Mouse (Mus musculus): ENCODE data around the gene Mcm8.

The Mcm8 gene

DNA sequence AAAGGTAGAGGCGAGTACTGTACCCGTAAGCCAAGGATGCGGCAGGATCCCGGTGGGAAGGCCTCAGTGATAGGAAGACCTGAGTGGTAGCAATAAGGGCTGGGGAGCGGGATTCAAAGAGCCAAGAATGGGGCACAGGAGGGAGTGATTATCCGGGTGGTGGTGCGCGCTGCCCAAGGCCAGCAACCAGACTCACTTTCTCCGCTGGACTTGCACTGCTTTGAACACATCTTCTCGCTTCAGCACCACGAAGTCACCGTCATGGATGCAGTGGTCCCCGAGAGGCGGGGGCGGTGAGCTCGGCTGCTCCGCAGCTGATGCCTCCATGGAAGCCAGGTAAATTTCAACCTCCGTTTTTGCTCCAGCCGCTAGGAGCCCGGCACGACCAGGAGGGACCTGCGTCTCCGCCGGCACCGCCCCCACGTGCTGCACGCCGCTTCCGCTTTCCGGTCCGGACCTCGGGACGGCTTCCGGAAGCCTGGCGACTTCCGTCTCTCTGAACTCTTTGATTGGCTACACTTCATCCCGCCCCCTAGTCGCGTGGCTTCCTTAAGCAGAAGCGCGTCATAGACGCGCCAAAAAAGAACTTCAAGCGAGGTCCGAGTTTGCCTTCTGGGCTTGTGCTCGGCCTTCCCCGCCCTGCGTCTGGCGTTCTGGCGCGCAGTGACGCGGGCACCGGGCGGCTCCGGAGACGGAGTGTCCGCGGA, at the start of gene Mcm8, which contains the start of gene Trmt6:
Gene Mcm8, plus strand, starts transcription at position 534 of the 707 bp plus-strand sequence.
Gene Trmt6, minus strand, starts transcription at position 448 of the 707 bp plus-strand sequence.
- peak; percentile 99 for DNase-seq (ENCODE audit: low read depth, low spot score)

DNA sequence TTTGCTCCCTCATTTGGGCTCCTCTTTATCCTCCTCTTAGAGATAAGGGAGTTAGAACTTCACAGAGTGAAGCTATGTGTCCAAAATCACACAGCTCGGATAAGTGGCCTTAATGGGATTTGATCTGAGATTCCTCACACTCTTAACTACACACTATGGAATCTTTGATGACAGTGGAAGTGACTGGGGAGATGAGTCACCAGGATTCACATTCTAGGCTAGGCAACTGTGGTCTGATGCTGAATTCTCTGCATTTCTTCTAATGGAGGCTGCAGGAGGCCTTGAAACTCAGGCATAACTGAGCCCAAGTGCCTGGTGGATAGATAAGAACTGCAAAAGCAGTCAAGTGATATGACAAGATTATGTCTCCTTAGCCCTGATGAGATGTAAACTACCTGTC, 45.1 kb upstream of the Mcm8 start:
- DNase-seq (ENCODE audit: low read depth, low spot score): no peak

DNA sequence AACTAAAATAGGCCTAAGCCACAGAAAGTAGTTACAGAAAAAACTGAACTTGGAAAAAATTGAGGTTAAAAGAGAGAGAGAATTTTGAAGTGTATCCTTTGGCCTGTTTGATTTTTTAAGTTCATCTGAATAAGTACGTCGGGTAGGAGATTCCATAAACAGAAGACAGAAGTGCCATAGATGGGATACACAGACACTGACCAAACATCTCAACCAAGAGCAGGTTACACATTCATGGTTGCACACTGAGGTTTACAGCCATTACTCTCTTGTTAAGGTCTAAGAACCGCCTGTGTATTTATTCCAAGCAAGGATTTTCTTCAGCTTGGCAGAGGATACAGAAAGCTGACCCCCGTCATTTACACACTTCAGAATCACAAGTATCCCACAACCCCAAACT, 35.0 kb upstream of the Mcm8 start, which contains the start of gene Chgb:
Gene Chgb, plus strand, starts transcription at position 301 of the 400 bp plus-strand sequence.
- DNase-seq (ENCODE audit: low read depth, low spot score): no peak

DNA sequence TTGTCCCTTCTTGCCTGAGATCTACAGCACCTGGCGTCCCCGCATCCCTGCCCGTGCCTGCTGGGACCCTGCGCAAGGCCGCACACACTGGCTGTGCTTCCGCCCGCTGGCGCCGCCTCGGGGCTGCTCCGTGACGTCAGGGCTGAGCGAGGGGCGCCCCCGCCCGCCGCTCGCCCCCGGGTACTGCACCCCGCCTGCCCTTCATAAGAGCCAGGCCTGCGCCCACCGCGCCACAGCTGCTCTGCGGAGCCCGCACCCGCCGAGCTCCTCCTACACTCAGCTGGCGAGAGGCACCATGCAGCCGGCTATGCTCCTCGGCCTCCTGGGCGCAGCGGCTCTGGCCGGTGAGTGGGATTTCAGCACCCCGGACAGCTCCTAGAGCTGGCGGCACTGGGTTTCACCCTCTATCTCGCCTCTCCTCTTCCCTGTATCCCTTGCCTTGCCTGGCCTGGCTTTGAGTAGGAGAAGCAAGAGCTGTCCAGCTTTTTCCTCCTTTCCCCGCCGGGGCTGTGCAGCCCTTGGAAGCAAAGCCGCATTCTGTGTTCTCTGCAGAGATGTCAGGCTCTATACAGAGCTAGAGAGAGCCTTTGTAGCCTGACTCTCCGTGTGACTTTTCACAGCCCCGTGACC, 34.4 kb upstream of the Mcm8 start:
- DNase-seq (ENCODE audit: low read depth, low spot score): peak; percentile 98

DNA sequence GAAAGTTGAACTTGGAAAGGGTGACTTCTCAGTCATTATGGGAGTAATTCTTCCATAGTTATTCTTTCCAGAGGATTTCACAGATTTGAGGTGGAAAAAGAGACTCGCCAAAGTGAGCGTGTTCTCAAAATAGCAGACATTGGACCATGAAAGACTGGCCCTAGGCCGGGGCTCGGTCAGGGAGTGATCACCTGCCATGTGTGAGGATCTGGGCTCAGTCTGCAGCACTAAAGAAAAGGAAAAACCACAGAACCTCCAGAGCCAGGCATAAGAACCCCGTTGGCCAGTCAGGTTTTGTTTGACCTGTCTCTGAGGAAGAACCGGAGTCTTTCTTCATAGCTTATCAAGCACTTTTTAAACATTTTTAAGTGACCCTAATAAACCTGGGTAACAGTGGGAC, 31.9 kb upstream of the Mcm8 start:
- DNase-seq (ENCODE audit: low read depth, low spot score): no peak

DNA sequence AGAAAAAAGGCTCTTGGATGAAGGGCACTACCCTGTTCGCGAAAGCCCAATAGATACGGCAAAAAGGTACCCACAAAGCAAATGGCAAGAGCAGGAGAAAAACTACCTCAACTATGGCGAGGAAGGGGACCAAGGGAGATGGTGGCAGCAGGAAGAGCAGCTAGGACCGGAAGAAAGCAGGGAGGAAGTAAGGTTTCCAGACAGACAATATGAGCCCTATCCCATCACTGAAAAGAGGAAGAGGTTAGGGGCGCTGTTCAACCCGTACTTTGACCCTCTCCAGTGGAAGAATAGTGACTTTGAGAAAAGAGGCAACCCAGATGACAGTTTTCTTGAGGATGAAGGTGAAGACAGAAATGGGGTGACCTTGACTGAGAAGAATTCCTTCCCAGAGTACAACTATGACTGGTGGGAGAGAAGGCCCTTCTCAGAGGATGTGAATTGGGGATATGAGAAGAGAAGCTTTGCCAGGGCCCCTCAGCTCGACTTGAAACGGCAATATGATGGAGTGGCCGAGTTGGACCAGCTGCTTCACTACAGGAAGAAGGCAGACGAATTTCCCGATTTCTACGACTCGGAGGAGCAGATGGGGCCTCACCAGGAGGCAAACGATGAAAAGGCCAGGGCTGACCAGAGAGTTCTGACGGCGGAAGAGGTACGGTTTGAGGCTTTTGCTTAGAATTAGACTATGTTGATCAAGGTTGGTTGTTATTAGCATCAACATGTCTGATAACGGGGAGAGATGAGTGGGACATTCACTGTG, 22.3 kb upstream of the Mcm8 start:
- no peak for DNase-seq (ENCODE audit: low read depth, low spot score)

DNA sequence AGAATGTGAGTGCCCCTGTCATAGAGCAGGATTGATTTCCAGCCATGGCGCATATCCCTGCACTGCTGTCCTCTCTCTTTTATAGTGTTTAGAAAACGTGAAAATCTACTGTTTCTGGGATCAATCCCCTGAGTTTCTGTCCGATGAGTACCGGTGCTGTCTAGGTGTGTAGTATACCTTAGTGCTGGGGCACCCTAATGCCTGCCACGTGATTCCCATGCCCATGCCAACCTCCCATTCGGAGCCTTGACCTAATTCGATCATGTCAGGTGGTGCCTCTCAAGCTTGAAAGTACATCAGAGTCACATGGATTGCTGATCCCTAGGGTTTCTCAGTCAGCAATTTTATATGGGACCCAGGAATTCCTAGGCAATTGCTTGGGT, 21.7 kb upstream of the Mcm8 start:
- no peak for DNase-seq (ENCODE audit: low read depth, low spot score)

DNA sequence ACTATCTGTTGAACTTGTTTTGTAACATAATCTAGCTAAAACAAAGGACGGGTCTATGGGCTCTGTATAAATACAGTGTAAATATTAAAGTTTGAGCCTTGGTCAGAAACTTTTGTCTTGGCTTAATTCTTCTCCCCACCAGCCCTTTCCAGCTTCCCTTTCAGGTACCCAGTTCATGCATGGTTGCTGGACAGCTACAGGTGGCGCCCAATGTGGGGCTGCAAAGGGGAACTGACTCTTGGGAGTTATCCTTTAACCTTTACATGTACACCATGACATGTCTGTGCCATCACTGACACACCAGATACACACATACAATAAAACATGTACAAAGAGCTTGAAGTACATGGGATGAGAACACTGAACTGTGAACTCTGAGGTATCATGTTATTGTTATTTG, 13.0 kb upstream of the Mcm8 start:
- DNase-seq (ENCODE audit: low read depth, low spot score): no peak

DNA sequence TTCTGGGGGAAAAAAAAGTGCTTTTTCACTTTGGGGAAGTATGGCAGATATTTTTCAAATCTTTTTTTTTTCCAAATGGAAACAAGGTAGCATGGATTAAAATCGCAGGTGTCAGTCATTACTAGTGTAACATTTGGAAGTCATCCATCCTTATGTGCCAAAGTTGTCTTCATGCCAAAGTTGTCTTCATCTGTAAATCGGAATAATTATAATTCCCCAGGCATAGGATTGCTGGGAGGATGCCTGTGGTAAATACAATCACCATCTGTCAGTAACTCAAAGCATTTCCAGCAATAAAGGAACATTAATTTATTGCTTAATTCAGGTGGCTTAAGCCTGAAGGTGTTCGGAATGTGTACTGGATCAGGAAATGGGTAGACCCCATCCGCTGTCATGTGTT, 25.1 kb downstream of the Mcm8 start:
- no peak for DNase-seq (ENCODE audit: low read depth, low spot score)

DNA sequence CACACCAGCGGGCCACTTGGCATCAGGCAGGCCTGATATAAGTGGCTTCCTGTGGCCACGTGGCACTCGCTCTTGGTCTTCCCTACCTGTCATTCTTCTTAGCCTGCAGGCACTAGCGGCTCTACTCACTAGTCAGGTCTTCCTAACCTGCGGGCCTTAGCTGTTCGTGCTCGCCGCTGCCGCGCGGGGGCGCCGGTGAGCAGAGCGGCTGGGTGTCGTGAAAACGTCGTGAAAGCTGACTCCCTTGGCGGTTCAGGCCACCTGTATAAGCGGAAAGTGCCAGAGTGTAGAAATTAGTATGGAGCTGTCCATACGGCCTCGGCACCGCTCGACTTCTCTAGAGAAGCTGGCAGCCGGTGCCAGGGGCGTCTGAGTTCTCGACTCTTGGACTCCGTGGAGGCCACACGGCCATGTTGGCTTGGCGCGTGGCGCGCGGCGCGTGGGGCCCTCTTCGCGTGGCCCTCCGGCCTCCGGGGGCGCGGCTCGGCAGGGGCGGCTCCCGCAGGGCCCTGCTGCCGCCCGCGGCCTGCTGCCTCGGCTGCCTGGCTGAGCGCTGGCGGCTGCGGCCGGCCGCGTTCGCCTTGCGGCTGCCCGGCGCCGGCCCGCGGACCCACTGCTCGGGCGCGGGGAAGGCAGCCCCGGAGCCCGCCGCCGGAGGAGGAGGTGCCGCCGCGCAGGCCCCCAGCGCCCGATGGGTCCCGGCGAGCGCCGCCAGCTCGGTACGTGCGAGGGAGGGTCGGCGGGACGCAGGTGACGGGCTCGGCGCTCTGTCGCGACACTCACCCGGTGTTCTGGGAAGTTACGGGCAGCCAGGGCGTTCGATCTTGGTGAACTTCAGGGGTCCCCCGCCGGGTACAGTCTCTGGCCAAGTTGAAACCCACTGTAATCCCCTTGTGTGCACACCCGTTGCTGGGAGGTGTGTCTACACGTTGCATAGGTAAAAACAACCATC, 30.7 kb downstream of the Mcm8 start, which contains the start of gene Crls1:
Gene Crls1, plus strand, starts transcription at position 260 of the 952 bp plus-strand sequence.
- peak; percentile 97 for DNase-seq (ENCODE audit: low read depth, low spot score)

DNA sequence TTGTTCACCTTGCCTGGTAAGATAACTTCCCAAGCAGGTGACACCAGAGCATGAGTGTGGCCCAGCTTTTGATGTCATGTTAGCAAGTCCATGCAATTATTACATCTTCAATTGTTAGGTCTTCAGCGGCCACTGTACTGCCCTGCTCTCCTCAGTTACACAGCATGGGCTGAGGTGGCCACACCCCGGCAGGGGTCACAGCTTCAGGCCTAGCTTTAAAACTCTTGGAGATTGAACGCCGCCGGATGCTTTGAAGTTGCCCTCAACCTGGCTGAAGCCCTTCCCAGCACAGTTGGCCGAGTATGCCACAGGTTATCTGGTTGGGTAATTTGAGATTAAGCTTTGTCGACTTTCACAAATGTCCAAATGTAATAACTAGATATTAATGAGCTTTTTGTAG, 31.6 kb downstream of the Mcm8 start:
- DNase-seq (ENCODE audit: low read depth, low spot score): peak; percentile 3

DNA sequence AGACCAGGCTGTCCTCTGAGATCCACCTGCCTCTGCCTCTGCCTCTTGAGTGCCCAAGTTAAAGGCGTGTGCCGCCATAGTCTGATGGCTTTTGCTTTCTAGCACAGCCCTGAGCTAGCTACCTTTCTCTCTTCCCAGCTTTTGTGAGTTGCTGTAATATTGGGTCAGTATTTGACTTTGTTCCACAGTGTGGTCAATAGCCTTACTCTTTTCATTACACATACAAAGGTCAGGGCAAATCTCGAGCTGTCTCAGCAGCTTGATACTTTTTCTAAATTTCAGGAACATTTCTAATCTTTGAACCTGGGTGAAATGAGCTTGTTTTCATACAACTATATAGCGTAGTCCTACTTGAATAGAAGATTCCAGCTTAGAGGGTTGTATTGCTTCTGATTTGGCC, 32.4 kb downstream of the Mcm8 start:
- DNase-seq (ENCODE audit: low read depth, low spot score): no peak

DNA sequence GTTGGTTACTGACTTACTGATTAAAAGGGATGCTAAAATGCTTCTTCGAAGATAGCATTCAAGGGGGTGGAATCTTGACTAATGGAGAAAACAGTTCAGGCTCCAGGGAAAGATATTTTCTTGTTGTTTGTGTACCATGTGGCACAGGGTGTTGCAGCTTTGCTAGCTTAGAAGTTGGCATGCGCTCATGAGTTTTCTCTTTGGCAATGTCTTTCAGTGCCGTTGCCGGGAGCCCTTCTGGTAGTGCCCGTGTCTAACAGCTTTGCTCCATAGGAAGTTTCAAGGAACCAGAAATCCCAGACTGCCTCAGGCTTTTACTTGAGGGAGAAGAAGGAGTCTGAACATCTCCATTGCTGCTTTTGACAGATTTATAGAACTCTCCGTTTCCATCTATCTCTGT, 33.2 kb downstream of the Mcm8 start:
- no peak for DNase-seq (ENCODE audit: low read depth, low spot score)

DNA sequence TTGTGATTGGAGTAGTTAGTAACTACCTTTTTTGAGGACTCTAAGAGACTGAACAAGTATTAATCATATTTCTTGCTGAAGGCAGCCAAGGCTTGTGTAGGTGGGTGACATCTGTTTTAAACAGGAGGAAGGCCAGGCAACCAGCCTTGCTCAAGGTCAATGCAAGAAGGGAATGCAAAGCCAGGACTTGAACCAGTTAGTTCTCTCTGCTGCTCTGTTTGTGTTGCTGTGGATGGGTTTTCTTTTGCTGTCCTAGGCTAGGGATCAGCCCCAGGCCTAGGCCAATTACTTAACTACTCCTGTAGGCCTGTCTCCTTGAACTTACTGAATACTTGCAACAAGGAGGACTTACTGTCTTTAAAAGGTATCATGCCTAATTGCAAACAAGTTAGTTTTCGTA, 37.1 kb downstream of the Mcm8 start:
- no peak for DNase-seq (ENCODE audit: low read depth, low spot score)

DNA sequence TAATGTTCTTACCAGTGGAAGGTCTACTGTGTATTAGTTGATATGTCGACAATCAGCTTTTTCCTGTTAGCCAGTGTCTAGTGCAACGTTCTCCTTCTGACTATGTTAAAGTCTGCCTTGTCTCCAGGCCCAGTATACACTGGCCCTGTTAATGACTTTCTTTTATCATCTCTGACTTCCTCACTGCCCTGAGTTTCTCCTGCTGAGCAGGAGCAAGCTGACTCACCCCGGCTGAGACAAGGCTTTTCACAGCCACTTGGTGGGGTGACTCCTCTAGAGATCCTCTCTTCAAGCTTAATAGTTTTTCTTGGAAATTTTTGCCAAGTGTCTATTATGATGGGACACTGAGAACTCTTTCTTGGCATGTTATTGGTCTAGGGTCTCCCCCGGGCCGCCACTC, 40.4 kb downstream of the Mcm8 start:
- no peak for DNase-seq (ENCODE audit: low read depth, low spot score)

DNA sequence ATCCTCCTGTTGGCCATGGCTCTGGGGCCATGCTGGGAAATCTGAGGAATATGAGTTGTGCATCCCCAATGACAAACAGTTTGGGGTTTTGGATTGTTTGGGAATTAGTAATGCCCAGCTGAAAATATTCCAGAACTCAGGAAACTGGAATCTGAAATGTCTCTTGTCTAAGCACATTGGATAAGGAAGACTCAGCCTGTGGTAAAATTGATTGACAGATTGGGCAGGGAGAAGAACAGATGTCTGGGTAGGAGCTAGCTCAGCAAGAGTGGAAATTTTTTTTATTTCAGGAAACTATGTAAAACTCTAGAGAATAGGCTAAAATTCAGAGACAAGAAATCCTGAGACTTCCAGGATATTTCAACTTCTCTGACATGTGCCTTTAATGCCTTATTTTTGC, 44.5 kb downstream of the Mcm8 start:
- no peak for DNase-seq (ENCODE audit: low read depth, low spot score)

DNA sequence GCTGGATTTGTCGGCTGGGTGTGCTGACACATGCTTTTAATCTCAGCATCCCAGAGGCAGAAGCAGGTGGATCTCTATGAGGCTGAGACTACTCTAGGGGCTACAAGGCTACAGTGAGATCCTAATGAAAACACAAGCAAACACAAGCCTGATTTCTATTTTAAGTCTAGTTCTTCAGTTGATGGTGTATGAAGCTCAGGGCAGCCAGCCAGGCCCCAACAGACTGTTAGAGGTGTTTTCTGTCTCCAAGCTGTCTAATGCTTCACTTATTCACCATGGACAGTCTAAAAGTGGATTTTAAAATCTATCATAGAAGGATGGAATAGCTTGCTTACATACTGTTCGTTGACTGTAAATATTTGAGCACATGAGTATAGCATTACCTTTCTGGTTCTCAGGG, 45.5 kb downstream of the Mcm8 start:
- DNase-seq (ENCODE audit: low read depth, low spot score): no peak

DNA sequence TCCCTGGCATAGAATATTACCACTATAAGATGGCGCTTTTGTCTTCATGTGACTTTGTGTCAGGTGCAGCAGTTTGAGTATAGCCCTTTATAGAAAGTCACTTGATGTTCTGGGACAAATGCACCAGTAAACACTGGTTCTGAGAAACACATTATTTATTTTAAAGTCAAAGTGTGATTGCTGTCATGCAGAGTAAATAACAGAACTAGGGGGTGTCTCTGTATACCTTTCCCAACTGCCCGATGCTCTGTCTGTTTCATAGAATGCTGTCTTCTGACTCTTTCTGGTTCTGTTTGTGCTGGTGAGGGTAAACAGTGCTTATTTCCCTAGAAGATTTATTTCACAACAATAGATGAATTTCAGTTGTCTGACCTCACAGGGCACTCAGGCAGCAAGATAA, 47.4 kb downstream of the Mcm8 start:
- no peak for DNase-seq (ENCODE audit: low read depth, low spot score)

DNA sequence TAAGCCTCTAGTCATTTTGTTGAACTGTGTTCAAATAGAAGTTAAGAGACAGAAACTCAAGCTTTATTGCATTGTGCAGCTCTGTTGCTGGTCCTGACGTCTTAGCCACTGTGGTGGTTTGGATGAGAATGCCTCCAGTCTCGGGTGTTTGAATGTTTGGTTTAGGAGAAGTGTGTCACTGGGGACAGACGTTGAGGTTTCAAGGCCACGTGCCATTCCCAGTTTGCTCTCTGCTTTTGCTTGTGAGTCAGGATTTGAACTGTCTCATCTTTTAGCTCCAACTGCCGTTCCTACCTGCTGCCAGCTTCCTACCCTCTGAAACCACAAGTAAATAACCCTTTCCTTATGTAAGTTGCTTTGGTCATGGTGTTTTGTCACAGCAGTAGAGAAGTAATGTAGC, 51.6 kb downstream of the Mcm8 start:
- DNase-seq (ENCODE audit: low read depth, low spot score): no peak

DNA sequence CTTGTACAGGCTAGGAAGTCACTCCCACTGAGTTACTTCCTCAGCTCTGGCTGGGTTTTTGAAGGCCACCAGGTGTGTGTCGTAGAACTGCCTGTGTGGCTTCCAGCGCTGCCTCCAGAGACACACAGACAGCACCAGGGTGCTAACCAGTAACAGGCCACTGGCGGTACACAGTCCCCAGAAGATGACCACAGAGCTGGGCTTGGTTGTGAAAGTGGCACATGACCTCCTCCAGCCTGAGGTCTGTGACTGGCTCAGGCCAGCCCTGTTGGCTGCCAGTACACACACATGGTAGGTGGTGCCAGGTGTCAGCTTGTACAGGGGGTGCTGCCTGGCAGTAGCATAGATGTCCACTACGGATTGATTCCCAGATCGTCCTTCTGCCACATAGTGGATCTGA, 53.7 kb downstream of the Mcm8 start:
- DNase-seq (ENCODE audit: low read depth, low spot score): no peak

DNA sequence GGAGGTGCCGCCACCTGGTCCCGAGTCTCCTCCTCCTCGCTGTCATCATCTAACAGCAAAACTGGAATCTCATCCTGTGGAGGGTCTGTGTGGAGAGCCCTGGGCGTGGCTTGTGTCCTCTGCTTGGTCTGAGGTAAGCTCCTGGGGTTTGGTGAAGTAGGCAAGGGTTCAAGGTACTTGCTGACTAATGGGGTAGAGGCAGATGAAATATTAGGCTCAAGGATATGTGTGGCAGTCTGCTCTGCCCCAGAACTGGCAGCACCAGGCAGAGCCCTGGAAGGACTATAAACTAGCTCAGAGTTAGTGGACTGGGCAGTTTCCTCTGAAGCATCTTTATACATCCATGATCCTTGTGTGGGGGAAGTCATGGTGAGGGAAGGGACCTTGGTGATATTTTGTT, 54.3 kb downstream of the Mcm8 start:
- DNase-seq (ENCODE audit: low read depth, low spot score): no peak

DNA sequence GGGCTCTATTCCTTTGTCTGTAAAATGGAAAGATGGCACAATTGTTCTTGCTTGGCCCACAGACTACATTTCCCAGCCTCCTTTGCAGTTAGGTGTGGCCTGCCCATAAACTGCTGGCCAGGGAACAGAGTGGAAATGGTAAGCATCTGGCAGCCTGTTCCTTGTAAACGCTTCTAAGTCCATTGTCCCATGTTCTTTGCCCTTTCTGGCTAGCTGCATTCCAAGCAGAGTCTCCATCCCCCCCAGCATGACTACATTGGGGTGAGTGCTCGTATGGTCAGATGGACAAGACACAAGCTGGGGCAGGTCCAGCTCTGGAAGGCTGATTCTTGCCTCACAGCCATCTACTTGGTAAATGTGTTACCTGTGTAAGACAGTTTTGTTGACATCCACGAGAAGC, 55.7 kb downstream of the Mcm8 start:
- DNase-seq (ENCODE audit: low read depth, low spot score): no peak

Measured in forelimb bud, embryonic 11.5 days (tissue).